8 mouse cellular contexts compared by ENCODE assay signal in genomic region chrX:12950928-12951660, GRCm38 (mm10).
DNase-seq lines count a peak whose midpoint lies in the region.

No protein-coding gene starts in this region.

- peak; percentile 25 to 32 for DNase-seq in heart, adult 18-20 months
- DNase-seq in heart, postnatal 25 days (ENCODE audit: low spot score) = no peak
- peak; percentile 42 for DNase-seq in NIH3T3 (ENCODE audit: low read depth)
- peak; percentile 40 to 41 for DNase-seq in gastrocnemius, postnatal 36 days
- peak; percentile 2 for DNase-seq in left cerebral cortex, postnatal 4 days
- no peak for DNase-seq in c-Kit-positive CD71-positive TER-119-positive erythroid progenitor cells, embryonic 14.5 days (ENCODE audit: low spot score)
- no peak for DNase-seq in thymus, adult 18-20 months
- no peak for DNase-seq in spleen, postnatal 36 days (ENCODE audit: low spot score in 2 of 2)

- intact Hi-C loops in heart, postnatal 25 days (cut with DNase I) = no loop called here
- intact Hi-C loops in gastrocnemius, postnatal 36 days (cut with DNase I) = no loop called here
- intact Hi-C loops in left cerebral cortex, postnatal 4 days (cut with DNase I) = loop anchor here (10.0 kb wide), 1 partner anchor 84 kb away; no protein-coding TSS in a partner anchor

Comparison
In these comparisons a context has a peak if more than half of its experiments do, and no peak if none do; other contexts are left out.
1. DNase-seq: peak in heart, adult 18-20 months (2 of 2), NIH3T3 (single experiment), gastrocnemius, postnatal 36 days (2 of 2) and left cerebral cortex, postnatal 4 days (single experiment); none in heart, postnatal 25 days (single experiment), c-Kit-positive CD71-positive TER-119-positive erythroid progenitor cells, embryonic 14.5 days (single experiment), thymus, adult 18-20 months (0 of 2) and spleen, postnatal 36 days (0 of 2).